Mouse (Mus musculus): Measurements from ENCODE around the gene Glod5.

Glod5 gene

GRCm38 (mm10) chrX:7968226-7968625, 50.1 kb downstream of the Glod5 start:
- no peak for DNase-seq (ENCODE audit: low spot score in 2 of 2)

- no peak for DNase-seq (ENCODE audit: low spot score in 2 of 2)
Measured at GRCm38 (mm10) chrX:7967596-7968201, 50.6 kb downstream of the Glod5 start.

GRCm38 (mm10) chrX:7966161-7966560, 52.1 kb downstream of the Glod5 start:
- DNase-seq (ENCODE audit: low spot score in 2 of 2): no peak

GRCm38 (mm10) chrX:7963829-7964626, 54.3 kb downstream of the Glod5 start:
- no peak for DNase-seq (ENCODE audit: low spot score in 2 of 2)

GRCm38 (mm10) chrX:7958868-7959267, 59.4 kb downstream of the Glod5 start:
- DNase-seq (ENCODE audit: low spot score in 2 of 2): no peak

All from urinary bladder, adult 18-20 months (tissue).